Mouse (Mus musculus) thymus, adult 2 months (tissue): Measurements from ENCODE around the gene Nox1.

ENCODE experiments used
- CTCF ChIP-seq: fragments of 200-500 bp; IDR thresholded peaks from 2 replicates; pipeline ENCODE4 v1.5.1; 2012; ENCODE audit warnings: mild to moderate bottlenecking, control low read depth, low read length, moderate library complexity, borderline replicate concordance; ENCODE audit not compliant: control insufficient read depth, poor library complexity, insufficient read depth; ENCODE audit errors: extremely low read depth
- POLR2A ChIP-seq: fragments of 200-500 bp; IDR thresholded peaks from 2 replicates; pipeline ENCODE4 v1.6.1; 2012; ENCODE audit warnings: mild to moderate bottlenecking, low read length, control low read depth, moderate library complexity; ENCODE audit not compliant: control insufficient read depth, poor library complexity, insufficient read depth; ENCODE audit errors: extremely low read depth

DNA sequence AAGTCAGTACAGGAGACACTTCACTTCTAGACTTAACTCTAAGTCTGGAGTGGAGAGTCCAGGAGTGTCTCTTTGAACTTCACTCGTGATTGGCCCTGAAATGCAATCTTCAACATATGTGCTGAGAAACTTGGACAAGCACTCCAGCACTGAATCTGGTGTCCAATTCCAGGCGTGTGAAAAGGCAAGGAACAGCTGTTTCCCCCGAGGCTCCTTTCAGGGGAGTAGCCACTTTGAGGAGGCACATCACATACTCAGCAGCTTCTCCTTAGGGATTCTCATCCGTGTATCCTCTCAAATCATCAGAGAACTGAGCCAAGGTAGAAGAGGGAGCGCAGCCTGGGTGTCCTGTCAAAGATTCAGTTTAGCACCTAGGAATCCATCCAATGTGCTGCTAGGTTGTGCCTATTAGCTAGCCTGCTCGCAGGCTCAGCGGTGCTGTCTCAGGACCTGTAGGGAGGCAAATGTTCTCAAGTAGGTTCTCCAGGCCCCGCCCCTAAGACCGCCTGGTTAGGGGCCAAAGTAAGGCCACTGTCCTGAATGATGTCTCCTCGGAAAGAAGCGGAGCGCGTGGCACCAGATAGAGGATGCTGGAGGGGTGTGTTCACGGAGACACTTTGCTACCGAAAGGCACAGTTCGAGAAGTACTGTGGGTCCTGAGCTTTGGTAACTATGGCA is 59.6 kb downstream of the Nox1 start, which contains the start of gene Xkrx:
- TF ChIP-seq CTCF (no peak), POLR2A (no peak)
